Mouse (Mus musculus): ENCODE results near the gene Has3.

The Has3 gene

DNA sequence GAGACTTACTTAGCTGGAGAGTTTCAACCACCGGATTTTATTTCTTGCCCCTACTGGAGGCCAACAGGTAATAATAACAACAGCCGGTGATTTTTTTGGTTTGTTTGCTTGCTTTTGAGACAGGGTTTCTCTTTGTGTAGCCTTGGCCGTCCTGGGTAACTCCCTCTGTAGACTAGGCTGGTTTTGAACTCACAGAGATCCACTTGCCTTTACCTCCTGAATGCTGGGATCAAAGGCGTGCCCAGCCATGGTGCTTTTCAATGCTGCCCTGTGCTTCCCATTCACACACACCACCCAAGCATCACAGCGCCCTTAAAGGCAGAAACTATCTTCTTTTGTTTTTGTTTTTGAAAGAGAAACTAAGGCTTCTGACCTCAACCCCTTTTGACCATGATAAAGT is 59.9 kb downstream of the Has3 start:
- 73% methylated on average over 5 of the region's 5 CpGs for WGBS

DNA sequence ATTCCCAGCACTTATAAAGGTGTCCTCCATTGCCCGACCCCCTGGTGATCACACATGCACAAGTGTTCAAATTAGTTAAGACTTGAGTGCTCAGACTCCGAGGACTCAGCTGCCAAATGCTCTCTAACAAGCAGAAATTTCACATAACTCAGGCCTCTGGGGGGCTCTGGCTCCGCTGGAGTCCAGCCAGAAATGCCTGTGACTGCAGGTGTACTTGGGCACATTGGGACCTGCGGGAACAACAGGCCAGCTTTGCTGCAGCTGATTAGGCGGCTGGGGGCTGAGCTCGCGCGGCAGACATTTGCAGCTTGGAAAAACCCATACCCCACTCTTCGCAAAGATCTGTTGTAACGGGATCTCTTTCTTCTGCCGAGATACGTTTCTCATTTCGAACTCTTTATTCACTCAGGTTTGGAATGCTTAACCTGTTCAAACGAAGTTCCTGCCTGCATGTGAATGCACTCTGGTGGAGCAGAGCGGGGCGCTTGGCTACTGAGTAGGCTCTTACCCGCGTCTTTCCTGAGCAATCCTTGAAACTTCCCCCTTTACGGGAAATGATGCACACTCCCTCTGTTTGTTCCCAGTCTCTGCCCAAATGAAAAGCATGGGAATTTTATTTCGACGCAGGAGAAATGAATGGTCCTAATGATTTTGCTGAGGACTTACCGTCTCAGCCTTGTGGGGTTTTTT is 62.5 kb downstream of the Has3 start:
- WGBS, result 18% methylated on average over 22 of the region's 22 CpGs

DNA sequence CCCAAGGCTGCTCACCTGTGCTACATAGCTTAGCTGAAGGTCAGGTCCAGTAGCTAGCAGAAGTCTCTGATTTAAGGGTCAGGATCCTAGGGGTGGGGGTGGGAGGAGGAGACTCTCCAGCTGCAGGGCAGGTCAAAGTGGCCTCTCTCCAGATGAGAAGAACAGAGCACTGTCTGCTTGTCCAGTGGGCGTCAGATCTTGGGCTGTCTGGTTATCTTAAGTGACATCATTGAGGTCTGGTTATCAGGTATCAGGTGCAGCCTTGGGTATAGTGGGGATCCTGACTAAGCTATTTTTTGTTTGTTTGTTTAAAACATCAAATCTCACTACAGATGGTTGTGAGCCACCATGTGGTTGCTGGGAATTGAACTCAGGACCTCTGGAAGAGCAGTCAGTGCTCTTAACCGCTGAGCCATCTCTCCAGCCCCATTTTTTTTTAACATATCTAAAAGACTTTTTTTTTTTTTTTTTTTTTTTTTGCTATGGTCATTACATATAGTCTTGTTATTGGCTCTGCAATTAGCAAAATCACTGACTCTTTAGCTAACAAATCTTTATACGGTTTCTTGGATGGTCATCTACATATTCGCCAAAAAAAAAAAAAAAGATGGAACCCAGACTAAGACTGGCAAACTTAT is 63.6 kb downstream of the Has3 start:
- WGBS, result 88% methylated on average over 4 of the region's 4 CpGs

All from cerebral cortex, adult 2 months (tissue).